Mouse (Mus musculus) layer of hippocampus, postnatal 36 days (tissue): Measurements from ENCODE around the gene Eif4g1. TPM values are rescaled to one million over a fixed set of nuclear protein-coding genes. Genes with fewer than 3 reads are reported as not detected.

ENCODE experiments used
- DNase-seq, 2 experiments: peaks; one replicate each; pipeline ENCODE4 v3.0.0; 2022
- total RNA-seq, 2 experiments: library from RNA; stranded (reverse); gene quantifications; 2 replicates each; pipeline ENCODE4 v1.2.3; 2021

Gene Eif4g1
- total RNA-seq, 2 experiments from 2014 or later = 292 to 299 TPM

DNA sequence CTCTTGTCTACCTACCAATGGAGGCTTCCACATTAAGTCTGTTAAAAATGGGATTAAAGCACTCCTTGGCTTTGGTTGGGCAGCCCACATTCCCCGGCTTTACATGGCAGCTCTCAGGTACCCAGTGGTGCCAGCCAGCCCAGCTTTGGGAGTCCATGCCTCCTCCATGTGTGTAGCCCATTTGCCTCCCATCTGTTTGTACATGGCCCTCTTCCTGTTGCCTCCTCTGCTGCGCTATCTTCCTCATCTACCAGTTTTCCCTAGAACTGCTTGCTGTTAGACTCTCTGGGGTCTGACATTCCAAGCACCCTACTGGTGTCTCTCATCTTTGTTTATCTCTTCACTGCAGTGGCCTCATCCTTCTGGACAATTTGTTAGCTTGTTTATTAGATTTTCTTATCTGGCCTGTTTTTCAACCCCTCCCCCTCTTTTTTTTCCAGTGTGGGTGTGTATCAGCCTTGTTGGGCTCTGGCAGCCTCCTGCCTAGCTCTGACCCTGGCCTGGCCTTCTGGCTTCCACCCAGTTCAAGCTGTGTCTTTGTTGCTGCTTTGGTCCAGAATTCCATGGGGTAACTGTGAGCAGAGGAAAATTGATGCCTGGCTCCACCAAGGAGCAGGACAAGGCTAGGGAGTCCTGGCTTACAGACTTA lies 38.4 kb downstream of the Eif4g1 start:
- DNase-seq = no peak

DNA sequence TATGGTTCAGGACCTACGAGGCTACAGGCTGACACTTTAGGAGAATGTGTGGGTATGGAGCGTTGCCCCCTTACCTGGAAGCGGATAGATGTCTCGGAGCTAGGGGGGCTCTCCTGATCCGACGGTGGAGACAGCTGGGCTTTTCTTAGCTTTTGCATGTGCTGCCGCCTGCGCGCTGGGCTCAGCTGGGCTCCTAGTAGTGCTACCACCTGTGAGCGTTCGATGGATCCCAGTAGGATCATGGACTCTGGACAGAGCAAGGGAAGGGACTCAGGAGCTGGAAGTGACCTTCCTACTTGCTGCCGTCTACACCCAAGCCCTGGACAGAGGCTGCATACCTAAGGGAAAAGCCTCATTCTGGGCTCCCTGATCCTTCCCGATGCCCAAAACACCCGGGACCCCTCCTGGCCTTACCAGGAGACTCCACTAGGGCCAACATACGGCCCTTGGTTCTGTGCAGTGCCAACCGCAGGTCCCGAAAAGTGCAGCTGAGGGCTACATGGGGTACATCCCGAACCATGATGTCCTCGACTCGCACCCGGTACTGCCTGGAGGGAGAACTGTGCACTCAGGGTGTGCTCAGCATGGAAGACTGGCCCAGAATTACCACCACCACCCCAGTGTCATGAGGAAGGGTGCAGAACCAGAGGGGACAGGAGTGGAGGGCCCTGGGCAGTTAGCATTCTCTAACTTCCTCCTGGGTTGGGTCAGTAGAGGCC lies 40.3 kb downstream of the Eif4g1 start:
- DNase-seq = no peak

DNA sequence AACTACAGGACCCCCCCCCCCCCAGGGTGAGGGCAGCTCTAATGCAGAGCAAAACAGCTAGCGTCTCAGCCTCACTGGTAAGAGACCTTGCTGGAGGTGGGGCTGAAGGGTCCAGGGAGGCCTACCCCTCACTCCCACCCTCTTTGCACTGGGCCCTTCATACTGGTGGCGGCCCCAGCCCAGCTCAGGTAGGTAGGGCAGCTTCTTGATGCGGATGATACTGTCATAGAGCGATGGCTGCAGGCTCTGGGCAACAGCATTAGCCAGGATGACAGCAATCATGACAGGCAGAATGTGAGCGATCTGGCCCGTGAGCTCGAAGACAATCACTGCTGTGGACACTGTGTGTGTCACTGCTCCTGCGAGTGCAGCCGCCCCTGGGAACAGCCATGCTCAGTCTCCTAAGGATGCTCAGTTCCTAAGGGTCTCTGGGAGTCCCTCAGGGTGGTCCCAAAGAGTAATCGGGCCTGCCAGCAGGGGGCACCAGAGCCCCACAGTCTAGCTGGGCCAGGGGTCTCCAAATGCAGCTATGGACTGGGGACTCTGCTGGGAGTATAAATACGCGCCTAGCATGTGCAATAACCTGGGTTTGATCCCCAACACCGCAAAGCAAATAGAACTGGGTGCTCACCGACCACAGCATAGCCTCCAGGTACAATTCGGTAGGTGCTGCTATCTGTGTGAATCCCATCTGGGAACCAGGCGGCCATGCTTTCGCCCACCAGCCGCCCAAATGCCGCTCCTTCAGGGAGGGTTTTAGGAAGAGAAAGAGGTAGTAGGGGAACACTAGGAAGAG lies 41.0 kb downstream of the Eif4g1 start:
- DNase-seq = no peak

DNA sequence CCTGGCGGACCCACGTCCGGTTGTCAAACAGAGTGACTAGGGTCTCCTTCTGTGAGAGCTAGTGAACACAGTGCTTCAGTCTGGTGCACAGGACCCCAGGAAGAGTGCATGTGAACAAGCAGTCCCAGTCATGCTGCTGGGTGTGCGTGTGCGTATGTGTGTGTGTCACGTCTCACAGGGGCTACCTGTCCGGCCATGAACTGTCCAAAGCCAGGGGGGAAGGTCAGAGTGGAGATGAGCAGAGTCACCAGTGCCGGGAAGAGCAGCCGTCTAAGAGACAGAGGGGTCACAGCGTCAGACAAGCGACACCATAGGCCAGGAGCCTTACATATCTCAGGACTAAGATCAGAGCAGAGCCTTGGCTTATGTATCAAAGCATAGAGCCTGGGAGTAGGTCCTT lies 42.3 kb downstream of the Eif4g1 start:
- no peak for DNase-seq

DNA sequence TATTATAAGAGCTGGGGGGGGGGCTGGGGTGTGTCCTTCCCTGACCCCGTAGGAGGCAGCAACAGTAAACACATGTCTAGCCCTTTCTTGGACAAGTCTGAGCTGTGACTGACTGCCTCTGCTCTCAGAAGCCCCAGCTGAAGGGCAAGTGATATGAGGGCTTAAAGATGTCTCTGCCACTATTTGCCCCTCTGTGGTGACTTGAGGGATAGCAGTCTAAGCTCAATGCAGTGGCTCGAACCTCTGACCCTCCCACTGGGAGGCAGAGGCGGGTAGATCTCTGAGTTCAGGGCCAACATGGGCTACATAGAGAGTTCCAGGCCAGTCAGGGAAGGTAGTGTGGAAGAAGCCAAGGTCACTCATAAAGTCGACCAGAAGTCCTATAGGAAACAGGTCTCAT lies 42.7 kb downstream of the Eif4g1 start:
- no peak for DNase-seq

DNA sequence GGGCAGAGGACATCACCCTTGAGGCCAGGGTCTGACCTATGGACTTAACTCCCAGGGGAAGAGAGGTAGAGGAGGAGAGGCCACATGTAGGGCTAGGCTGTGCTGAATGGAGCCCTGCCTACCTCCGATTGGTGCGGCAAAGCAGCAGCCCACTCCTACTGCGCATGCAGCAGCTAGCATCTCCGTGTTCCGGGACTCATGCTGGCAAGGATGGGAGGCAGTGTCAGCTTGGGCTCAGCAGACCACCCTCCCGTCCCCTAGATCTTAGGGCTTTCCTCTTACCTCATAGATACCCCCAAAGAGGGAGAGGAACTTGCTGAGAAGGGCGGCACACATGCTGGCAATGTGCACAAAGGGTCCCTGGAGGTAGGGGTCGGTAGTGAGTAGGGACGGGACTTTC lies 44.1 kb downstream of the Eif4g1 start:
- DNase-seq = no peak

DNA sequence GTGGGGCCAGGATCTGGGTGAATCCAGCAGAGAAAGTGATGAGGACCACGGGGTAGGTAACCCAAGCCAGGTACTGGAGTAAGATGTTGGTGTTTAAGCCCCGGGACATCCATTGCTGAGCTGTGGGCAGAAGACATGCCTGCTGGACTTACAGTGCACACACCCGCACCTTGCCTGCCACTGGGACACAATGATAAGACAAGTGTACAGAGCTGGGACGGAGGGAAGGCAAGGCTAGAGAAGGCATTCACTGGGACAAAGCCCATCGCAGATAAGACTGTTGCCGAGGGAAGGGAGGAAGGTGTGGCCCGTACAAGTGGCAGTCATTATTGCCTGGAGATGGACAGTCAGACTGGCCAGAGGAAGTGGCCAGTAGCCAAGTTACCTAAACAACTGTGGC lies 44.8 kb downstream of the Eif4g1 start:
- DNase-seq = no peak

DNA sequence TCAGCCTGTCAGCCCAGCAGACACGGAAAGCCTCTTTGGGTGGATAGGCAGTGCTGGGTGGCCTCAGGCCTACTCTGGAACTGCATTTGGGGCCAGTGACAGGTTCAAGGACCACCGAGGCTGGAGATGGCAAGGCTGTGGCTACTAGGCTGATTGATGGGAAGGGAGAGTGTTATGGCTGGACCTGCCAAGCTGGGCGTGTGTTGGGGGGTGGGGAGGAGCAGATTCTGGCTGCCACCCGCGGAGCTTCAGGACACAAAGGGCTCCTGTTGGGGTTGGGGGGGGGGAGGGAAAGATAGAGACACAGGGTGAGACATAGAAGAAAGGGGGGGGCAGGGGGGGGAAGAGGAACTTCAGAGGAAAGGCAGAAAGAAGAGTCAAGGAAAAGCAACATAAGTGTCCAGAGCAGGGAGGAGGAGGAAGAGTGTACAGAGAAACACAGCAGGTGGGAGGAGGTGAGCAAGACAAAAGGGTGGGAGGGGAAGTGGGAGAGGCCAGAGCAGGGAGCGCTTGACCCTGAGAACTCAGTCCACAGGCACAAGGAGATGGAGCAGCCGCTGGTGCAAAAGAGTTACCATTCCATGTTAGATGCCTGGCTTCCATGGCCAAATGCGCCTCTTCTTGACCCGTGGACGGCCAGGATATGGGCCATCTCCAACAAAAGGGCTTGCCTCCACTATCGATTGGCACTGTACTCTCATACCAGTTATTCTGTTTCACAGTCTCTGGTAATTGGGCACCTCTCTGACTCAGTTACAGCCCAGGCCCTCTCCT lies 46.4 kb downstream of the Eif4g1 start:
- DNase-seq = no peak

DNA sequence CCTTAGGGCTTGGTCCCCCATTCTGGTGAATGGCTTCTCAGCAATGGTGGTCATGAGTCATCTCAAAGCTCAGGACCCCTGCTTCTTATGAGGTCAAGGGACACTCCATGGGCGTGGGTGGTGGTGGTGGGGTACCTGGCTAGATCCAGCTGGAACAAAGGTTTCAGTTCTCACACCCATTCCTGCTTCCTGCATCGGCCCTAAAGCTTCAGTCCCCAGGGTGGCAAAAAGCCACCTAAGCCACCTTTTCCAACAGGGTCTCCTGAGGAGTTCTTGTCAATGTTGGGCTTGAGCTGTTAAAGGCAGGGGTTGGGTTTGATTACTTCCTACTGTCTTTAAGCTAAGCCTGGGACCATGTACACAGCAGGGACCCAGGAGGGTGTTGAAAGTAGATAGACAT lies 47.0 kb downstream of the Eif4g1 start:
- DNase-seq = no peak

DNA sequence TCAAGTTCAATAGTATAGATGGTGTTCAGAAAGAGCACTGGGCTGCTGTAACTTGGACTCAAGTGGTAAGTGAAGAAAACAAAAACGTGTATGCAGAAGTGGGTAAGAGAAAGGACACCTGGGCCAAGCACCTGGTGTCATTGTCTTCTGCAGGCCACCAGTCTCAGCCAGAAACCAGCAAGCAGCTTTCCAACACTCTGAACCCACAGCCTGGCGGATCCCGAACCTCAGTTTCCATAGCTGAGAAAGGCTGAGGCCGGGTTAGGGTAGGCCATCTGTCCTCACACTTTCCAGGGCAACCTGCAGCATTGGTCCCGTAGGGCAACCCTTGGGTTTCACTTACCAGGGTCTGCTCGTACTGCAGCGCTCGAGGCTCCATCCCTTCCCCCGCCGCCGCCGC lies 47.5 kb downstream of the Eif4g1 start:
- DNase-seq = no peak

DNA sequence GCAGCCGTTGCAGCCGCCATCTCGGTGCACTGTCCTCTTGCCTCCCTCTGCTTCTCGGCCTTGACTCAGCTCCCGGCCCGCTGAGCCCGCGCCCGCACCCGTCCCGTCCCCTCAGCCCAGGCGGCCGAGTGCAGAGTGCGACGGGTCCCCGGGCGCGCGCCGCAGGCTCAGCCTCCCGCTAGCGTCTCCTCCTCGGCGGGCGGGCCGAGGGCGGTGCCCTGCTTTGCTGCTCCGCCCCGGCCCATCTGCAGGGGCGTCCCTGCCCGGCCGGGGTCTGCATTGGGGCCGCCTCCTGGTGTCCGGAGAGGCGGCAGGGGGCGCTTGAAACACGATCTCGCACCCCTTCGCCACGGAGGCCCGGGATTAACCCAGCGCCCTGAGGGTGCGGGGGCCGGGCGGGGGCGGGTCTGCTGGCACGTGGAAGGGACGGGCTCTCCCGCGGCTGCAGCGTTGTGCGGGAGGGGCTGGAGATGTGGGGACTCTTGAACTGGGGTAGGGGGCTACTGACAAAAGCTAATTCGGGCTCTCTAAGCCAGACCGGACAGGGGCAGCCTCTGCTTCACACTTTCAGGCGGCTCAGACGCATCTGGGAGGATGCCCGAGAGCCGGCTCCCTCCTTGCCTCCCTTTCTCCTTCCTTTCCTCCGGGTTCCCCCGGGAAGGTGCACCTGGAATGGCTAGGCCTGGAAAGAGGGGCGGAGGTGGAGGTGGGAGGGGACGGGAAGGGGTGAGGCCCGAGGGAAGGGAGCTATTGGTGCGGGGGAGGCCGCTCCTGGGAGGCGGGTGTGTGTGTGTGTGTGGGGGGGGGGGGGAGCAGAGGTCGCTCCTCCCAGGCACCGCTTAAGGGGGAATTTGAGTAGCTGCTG lies 48.1 kb downstream of the Eif4g1 start:
- peak; percentile 83 to 87 for DNase-seq

DNA sequence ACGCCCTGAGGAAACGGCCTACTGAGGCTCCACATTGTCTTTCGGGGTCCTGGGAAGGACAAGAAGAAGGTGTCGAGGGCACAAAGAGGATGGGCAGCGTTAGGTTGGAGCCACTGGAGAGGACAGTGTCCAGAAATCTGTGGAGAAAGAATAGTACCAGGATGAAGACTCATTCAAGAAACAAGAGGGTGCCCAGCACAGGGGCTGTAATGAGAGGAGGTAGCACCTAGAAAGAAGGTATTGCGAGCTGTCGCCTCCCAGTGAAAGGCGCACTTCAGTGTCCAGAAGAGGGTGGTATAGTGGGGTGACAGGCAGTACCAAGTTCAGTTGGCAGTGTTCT lies 48.7 kb downstream of the Eif4g1 start:
- peak in 1 of 2 experiments; percentile 28 for DNase-seq

DNA sequence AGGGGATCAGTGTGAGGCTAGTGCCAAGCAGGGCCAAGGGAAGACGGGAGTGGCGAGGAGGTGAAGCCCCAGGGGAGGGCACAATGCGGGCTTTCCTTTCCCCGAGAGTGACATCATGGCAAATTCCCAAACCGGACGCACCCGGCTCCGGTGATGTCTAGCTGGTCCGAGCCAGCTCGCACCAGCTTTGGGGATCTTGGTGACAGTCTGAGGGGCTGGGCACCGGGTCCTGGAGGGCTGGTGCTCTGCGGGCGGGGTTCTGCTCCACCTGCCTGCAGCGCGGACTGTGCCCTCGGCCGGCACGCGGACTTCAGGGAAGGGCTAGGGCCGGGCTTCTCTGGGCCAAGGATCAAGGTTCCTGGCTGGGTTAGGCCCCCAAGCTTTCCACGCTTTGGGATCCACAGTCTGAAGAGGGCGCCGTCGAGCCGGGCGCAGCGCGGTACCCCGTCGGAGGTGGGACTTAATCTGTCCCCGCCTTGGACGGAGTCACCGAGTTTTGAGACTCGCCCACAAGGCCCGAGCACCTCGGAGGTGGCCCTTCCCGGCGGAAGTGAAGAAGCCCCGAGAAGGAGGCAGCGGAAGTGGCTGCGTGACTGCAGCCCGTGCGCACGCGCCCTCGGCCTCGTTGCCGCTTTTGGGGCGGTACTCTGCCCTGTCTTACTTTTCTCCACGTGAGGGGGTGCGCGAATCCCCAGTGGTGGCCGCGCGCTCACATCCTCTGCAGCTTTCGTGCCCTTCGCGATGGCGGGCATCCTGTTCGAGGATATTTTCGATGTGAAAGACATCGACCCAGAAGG lies 49.3 kb downstream of the Eif4g1 start, which contains the start of the genes Polr2h and Clcn2:
Gene Polr2h (plus strand): TSS at position 485 of the 797 bp plus-strand sequence.
Gene Clcn2 (minus strand): TSS at position 566 of the 797 bp plus-strand sequence.
- peak; percentile 95 to 98 for DNase-seq

DNA sequence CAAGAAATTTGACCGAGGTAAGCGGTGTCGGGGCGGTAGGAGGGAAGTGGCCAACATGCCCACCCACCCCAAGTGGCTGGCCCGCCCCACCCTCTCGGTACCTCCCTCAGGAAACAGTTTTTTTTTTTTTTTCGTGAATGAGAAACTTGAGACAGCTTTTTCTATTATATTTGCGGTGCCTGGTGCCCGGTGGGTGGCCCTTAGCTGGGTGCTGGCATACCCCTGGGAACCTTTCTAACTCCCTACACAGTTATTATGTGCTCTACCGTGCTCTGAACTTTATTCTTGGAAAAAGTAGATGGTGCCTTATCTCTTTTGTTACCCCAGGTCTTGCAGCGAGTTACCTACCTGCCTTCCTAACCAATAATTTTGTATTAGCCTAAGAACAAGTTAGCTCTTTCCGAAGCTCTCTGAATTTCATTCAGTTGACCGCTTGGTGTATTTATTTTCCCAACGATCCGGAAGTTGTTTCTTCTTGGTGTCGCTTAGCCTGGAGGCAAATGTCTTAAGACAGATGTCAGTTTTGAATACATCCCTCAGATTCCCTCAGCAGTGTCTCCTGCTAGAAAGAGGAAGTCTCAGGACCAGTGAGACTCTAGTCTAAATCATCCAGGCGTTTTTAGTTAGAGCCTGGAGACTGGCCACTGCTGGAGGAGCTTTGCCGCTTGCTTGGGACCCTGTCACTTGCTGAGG lies 50.0 kb downstream of the Eif4g1 start:
- no peak for DNase-seq

DNA sequence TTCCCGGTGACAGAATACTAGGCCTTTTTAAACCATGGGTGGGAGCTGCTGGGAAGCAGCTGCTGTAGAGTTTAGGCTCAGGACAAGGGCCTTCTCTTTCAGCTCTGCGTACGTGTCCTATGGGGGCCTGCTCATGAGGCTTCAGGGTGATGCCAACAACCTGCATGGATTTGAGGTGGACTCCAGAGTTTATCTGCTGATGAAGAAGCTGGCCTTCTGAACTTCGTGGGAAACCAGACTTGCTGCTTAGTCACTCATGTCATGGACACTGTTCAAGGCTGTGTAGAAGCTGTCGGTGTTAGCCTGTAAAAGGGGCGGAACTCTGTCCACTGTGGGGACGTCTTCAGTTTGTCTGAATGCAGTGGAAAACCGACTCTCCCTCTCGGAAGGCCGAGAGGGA lies 53.7 kb downstream of the Eif4g1 start:
- no peak for DNase-seq

DNA sequence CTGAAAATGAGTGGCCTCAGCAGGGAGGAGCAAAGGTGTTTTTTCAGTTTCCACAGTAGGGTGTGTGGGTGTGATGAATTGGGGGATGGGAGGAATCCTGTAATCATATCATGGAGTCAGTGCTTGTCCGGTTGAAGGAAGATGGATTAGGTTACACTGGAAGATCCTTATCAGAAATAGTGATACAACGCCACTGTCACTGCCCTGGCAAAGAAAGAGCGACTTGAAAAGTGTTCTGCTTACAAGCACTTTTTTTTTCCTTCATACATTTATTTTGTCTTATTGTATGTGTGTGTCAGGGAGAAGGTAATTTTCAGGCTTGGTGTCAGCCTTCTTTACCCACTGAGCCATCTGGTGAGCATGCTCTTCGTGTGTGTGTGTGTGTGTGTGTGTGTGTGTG lies 54.6 kb downstream of the Eif4g1 start:
- DNase-seq = no peak

DNA sequence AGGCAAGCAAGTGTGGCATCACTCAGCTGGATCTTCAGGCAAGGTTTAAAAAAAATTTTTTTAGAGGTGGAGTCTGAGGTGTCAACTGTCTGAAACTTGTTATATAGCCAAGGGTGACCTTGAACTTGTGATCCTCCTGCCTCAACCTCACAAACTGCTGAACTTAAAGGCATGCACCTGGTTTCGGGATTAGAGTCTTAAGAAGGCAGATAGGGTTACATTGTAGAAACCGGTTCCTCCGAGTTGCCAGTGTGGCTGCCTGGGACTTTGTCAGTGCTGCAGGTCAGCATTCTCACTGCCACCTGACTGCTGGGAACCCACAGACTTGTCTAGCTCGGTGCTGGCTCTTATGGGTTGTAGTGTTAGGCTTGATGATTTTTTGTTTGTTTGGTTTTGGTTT lies 55.1 kb downstream of the Eif4g1 start:
- no peak for DNase-seq

DNA sequence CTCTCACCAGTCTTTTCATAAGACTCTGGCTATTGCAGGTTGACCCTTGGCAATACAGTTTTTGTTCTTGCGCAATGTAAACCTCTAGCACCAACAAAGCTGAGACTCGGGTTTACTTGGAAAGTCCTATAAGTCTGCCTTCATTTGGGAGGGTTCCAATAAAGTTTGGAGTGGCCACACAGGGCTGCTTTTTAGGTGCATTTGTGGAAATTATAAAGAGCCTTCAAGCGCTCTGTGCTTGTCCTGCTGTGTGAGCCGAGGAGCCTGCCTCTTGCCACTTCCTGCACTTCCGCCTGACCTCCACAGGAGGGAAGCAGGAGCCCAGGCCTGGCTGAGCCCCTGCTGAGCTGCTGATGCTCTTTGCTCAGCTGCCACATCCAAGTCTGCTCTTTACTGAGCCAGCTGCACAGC lies 56.2 kb downstream of the Eif4g1 start:
- DNase-seq = no peak

DNA sequence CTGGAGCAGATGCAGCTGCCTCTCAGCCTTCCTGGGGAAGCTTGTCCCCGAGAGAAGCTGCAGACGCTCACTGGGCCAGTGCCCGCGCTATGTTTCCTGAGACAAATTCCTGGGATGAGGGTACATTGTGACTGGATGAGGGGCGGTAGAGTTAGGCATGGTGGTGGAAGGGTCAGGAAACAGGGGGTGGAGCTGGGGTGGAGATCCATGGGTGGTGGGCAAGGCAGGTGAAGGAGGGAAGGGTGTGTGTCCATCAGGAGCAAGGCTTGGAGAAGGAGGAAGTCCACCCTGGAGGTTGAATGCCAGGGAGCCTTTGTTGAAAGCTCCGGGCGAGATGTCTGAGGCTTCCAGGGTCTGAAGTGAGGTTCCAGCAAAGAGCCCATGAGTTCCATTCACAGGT lies 57.2 kb downstream of the Eif4g1 start:
- no peak for DNase-seq

DNA sequence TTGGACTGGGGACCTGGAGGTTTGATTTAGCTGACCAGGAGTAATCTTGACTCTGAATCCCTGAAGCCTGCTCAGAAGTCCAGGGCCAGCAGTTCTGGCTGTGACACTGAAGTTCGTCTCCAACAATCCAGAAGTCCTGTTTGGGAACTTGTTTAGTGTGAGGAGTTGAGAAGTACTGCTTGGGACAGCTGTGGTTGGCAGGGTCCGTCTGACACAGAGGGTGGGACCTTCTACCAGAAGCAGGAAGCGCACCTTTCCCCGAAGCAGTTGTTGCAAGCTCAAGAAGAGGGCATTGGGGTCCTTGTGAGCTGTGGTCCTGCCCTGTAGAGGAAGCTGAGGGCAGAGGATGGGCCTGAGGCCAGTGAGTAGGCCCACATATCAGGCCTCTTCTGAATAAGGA lies 57.6 kb downstream of the Eif4g1 start:
- DNase-seq = no peak
